Mouse (Mus musculus) left cerebral cortex, postnatal 4 days (tissue): Measurements from ENCODE around the gene Scrg1. TPM values are rescaled to one million over a fixed set of nuclear protein-coding genes. Genes with fewer than 3 reads are reported as not detected.
"Not testable (repeated sequence)": the region's sequence is repeated elsewhere in the genome, so short reads cannot be mapped to it uniquely, and the experiment has no call there.

Source experiments
- DNase-seq: peaks from one replicate; pipeline ENCODE4 v3.0.0-alpha.2; 2022
- intact Hi-C: fragments of 180-260 bp; cut with DNase I; formaldehyde crosslinking; loops from one replicate; pipeline ENCODE4 v1.15.1; 2025
- total RNA-seq, 2 experiments: library from RNA; stranded (reverse); gene quantifications; 2 replicates each; pipeline ENCODE4 v1.2.3; 2021

Scrg1 gene
- total RNA-seq, 2 experiments from 2014 or later, result 20.1 to 20.3 TPM

DNA sequence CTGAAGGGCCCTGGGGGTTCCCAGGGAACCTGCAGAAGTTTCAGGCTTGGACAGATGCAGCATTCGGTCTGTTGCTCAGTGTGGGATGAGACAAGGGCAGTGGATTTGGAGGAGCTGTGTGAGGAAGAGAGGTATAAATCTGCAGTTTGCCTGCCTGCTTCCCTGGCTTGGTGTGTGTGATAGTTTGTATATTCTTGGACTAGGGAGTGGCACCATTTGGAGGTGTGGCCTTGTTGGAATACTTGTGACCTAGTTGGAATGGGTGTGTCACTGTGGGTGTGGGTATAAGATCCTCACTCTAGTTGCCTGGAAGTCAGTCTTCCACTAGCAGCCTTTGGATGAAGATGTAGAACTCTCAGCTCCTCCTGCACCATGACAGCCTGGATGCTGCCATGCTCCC, 49.8 kb downstream of the Scrg1 start:
- intact Hi-C loops, DNase-seq: not testable (repeated sequence)

- intact Hi-C loops, result no loop called here
- no peak for DNase-seq
These were observed 51.9 kb downstream of the Scrg1 start for GRCm38 (mm10) chr8:57507556-57508063.

- no peak for DNase-seq
- intact Hi-C loops, result no loop called here
These were observed 52.9 kb downstream of the Scrg1 start for GRCm38 (mm10) chr8:57508657-57509056.

DNA sequence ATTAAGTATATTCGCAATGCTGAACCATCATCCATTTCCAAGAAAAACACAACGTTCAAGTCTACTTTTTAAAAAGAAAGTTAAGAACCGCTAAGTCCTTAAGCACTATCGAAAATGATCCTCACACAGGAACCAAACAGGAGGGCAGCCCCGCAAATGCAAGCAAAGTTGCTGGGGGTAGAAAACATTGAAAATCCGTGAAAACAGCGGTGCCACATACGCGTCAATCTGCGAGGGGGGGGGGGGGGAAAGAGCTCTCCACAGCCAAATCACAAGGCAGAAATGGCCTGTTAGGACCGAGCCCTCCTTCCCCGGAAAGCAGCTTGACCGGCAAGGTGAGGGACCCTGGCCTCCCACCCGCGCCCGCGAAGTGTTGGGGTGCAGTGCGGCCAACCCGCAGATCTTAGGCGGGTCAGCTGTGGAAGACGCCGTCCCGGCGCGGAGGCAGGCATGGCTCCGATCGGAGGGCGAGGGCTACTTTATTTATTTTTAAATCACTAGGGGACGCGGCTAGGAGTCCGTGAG, 55.1 kb downstream of the Scrg1 start:
- intact Hi-C loops, result no loop called here
- DNase-seq, result no peak

DNA sequence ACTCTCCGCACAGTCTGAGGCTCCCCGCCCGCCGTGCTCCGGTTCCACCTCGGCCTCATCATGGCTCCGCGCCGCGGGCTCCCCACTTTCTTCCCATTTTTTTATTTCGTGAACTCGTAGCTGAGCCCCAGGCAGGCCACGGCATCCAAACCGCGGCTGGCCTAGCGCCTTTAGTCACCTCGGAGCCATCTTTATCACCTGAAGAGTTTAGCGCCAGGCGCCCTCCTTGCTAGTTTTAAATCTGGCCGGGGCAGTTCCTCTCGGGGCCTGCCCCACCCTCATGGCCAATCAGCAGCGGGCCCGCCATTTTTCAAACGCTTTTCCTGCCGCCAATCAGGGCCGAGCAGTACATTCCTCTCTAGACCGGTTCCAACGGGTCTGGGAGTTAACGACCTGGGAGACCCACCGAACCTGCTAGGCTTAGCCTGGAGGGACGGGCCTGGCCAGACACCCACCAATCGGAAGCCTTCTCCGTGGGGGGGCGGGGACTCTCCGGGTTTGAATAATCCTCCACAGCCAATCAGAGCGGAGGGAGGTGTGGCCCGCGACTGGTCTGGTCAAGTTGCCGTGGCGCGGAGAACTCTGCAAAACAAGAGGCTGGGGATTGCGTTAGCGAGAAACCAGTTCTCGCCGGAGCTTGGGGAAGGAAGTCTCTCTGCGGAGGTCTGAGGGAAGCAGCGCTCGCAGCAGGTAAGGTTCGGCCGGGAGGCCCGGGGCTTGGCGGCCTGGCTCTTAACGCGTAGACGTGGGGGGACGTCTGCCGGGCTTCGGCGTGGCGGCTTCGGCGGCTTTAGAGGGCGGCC, 55.8 kb downstream of the Scrg1 start, which contains the start of gene Hmgb2:
Gene Hmgb2 (plus strand): TSS at position 592 of the 803 bp plus-strand sequence.
- peak; percentile 100 for DNase-seq

GRCm38 (mm10) chr8:57512141-57513056, 56.7 kb downstream of the Scrg1 start:
- intact Hi-C loops, result no loop called here
- DNase-seq, result peak; percentile 59

More for the DNA sequence above, 55.8 kb downstream of the Scrg1 start, which contains the start of gene Hmgb2:
- intact Hi-C loops, result no loop called here

DNA sequence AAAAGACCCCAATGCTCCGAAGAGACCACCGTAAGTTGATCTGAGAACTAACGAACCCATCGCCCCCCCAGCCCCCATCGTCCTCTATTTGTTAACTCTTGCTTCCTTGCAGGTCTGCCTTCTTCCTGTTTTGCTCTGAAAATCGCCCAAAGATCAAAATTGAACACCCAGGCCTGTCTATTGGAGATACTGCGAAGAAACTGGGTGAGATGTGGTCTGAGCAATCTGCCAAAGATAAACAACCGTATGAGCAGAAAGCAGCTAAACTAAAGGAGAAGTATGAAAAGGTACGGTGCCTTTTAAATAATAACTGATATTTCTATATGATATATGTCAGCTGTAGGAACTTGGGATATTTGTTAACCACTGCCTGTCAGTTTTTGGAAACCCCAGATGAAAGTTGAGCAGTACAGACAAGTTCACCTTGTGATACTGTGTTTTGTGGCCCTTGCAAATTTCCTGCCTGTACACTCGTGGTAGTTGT, 57.5 kb downstream of the Scrg1 start:
- DNase-seq, intact Hi-C loops: not testable (repeated sequence)

GRCm38 (mm10) chr8:57516685-57517084, 61.0 kb downstream of the Scrg1 start:
- DNase-seq, intact Hi-C loops: not testable (repeated sequence)

- intact Hi-C loops, result no loop called here
- no peak for DNase-seq
These were observed 62.0 kb downstream of the Scrg1 start for GRCm38 (mm10) chr8:57517723-57518122.

- intact Hi-C loops, result no loop called here
- no peak for DNase-seq
These were observed 64.6 kb downstream of the Scrg1 start for GRCm38 (mm10) chr8:57520186-57520786.

Other genes starting within 250 kb of the Scrg1 start
- gene Hand2, start 134.9 kb upstream of the Scrg1 start, total RNA-seq, result not detected
- 10 to 100 TPM; 12.5 to 13.8 TPM for gene Sap30, start 31.9 kb downstream of the Scrg1 start, total RNA-seq
- 10 to 100 TPM; 22.1 to 32.1 TPM for gene Hmgb2, start 56.0 kb downstream of the Scrg1 start, total RNA-seq
- gene Galnt7, start 197.1 kb downstream of the Scrg1 start, total RNA-seq, result 10 to 100 TPM; 10.9 to 13.0 TPM